Mouse (Mus musculus): ENCODE measurements around the gene Gm20458. TPM values are rescaled to one million over a fixed set of nuclear protein-coding genes. Genes with fewer than 3 reads are reported as not detected.

The Gm20458 gene
- total RNA-seq, 2 experiments from 2014 or later: not detected

GRCm38 (mm10) chr2:164522280-164522679 is 61.5 kb downstream of the Gm20458 start:
- ATAC-seq (replicated peaks; ENCODE audit: poor library complexity, severe bottlenecking): peak; percentile 47

GRCm38 (mm10) chr2:164523301-164523773 is 62.6 kb downstream of the Gm20458 start:
- ATAC-seq (replicated peaks; ENCODE audit: poor library complexity, severe bottlenecking): no peak

- peak; percentile 80 for ATAC-seq (replicated peaks; ENCODE audit: poor library complexity, severe bottlenecking)
Measured at GRCm38 (mm10) chr2:164528557-164528956, 67.8 kb downstream of the Gm20458 start.

GRCm38 (mm10) chr2:164531169-164531568 is 70.4 kb downstream of the Gm20458 start:
- peak; percentile 63 for ATAC-seq (replicated peaks; ENCODE audit: poor library complexity, severe bottlenecking)

GRCm38 (mm10) chr2:164534315-164534714 is 73.5 kb downstream of the Gm20458 start:
- ATAC-seq (replicated peaks; ENCODE audit: poor library complexity, severe bottlenecking): no peak

- no peak for ATAC-seq (replicated peaks; ENCODE audit: poor library complexity, severe bottlenecking)
Measured at GRCm38 (mm10) chr2:164537003-164537402, 76.2 kb downstream of the Gm20458 start.

Other genes with a start within 250 kb of the Gm20458 start
- not detected in 2 replicates for gene Wfdc15b, start 239.3 kb upstream of the Gm20458 start, total RNA-seq (2014; fragmentation: Nextera tagmentation)
- gene Wfdc15b, start 239.3 kb upstream of the Gm20458 start, total RNA-seq (2017): not detected in 2 replicates
- gene Svs2, start 222.5 kb upstream of the Gm20458 start, total RNA-seq (2014; fragmentation: Nextera tagmentation): not detected in 2 replicates
- gene Svs2, start 222.5 kb upstream of the Gm20458 start, total RNA-seq (2017): not detected in 2 replicates
- gene Svs3b, start 204.3 kb upstream of the Gm20458 start, total RNA-seq (2014; fragmentation: Nextera tagmentation): not detected in 2 replicates
- gene Svs3b, start 204.3 kb upstream of the Gm20458 start, total RNA-seq (2017): not detected in 2 replicates
- not detected in 2 replicates for gene Svs4, start 182.5 kb upstream of the Gm20458 start, total RNA-seq (2014; fragmentation: Nextera tagmentation)
- not detected in 2 replicates for gene Svs4, start 182.5 kb upstream of the Gm20458 start, total RNA-seq (2017)
- gene Svs3a, start 171.7 kb upstream of the Gm20458 start, total RNA-seq (2014; fragmentation: Nextera tagmentation): not detected in 2 replicates
- gene Svs3a, start 171.7 kb upstream of the Gm20458 start, total RNA-seq (2017): not detected in 2 replicates
- not detected in 2 replicates for gene Svs6, start 144.2 kb upstream of the Gm20458 start, total RNA-seq (2014; fragmentation: Nextera tagmentation)
- gene Svs6, start 144.2 kb upstream of the Gm20458 start, total RNA-seq (2017): not detected in 2 replicates
- gene Svs5, start 128.2 kb upstream of the Gm20458 start, total RNA-seq (2014; fragmentation: Nextera tagmentation): not detected in 2 replicates
- not detected in 2 replicates for gene Svs5, start 128.2 kb upstream of the Gm20458 start, total RNA-seq (2017)
- gene Slpi, start 71.9 kb upstream of the Gm20458 start, total RNA-seq (2014; fragmentation: Nextera tagmentation): 228 and 251 TPM in 2 replicates
- gene Slpi, start 71.9 kb upstream of the Gm20458 start, total RNA-seq (2017): 46.7 and 49.3 TPM in 2 replicates
- gene Rbpjl, start 57.8 kb upstream of the Gm20458 start, total RNA-seq (2014; fragmentation: Nextera tagmentation): not detected in 2 replicates
- not detected in 2 replicates for gene Rbpjl, start 57.8 kb upstream of the Gm20458 start, total RNA-seq (2017)
- not detected in 2 replicates for gene Matn4, start 55.8 kb upstream of the Gm20458 start, total RNA-seq (2014; fragmentation: Nextera tagmentation)
- gene Matn4, start 55.8 kb upstream of the Gm20458 start, total RNA-seq (2017): not detected in 2 replicates
- not detected in 2 replicates for gene Sdc4, start 17.1 kb upstream of the Gm20458 start, total RNA-seq (2014; fragmentation: Nextera tagmentation)
- gene Sdc4, start 17.1 kb upstream of the Gm20458 start, total RNA-seq (2017): not detected in 2 replicates
- 30.4 and 35.3 TPM in 2 replicates for gene Sys1, start 4.0 kb upstream of the Gm20458 start, total RNA-seq (2014; fragmentation: Nextera tagmentation)
- 11.5 and 18.1 TPM in 2 replicates for gene Sys1, start 4.0 kb upstream of the Gm20458 start, total RNA-seq (2017)
- not detected in 2 replicates for gene Trp53tg5, start 12.8 kb downstream of the Gm20458 start, total RNA-seq (2014; fragmentation: Nextera tagmentation)
- not detected in 2 replicates for gene Trp53tg5, start 12.8 kb downstream of the Gm20458 start, total RNA-seq (2017)
- gene Dbndd2, start 25.1 kb downstream of the Gm20458 start, total RNA-seq (2014; fragmentation: Nextera tagmentation): 5.6 TPM in 1 of 2 replicates, not detected in the other
- gene Dbndd2, start 25.1 kb downstream of the Gm20458 start, total RNA-seq (2017): 0.46 and 0.95 TPM in 2 replicates
- gene Pigt, start 36.6 kb downstream of the Gm20458 start, total RNA-seq (2014; fragmentation: Nextera tagmentation): 97.1 and 103 TPM in 2 replicates
- 27.2 and 27.5 TPM in 2 replicates for gene Pigt, start 36.6 kb downstream of the Gm20458 start, total RNA-seq (2017)
- gene Wfdc2, start 101.4 kb downstream of the Gm20458 start, total RNA-seq (2014; fragmentation: Nextera tagmentation): not detected in 2 replicates
- not detected in 2 replicates for gene Wfdc2, start 101.4 kb downstream of the Gm20458 start, total RNA-seq (2017)
- not detected in 2 replicates for gene Spint3, start 112.5 kb downstream of the Gm20458 start, total RNA-seq (2014; fragmentation: Nextera tagmentation)
- gene Spint3, start 112.5 kb downstream of the Gm20458 start, total RNA-seq (2017): not detected in 2 replicates
- gene Wfdc6a, start 124.5 kb downstream of the Gm20458 start, total RNA-seq (2014; fragmentation: Nextera tagmentation): not detected in 2 replicates
- not detected in 2 replicates for gene Wfdc6a, start 124.5 kb downstream of the Gm20458 start, total RNA-seq (2017)
- gene Eppin, start 132.6 kb downstream of the Gm20458 start, total RNA-seq (2014; fragmentation: Nextera tagmentation): not detected in 2 replicates
- gene Eppin, start 132.6 kb downstream of the Gm20458 start, total RNA-seq (2017): not detected in 2 replicates
- gene Wfdc6b, start 152.6 kb downstream of the Gm20458 start, total RNA-seq (2014; fragmentation: Nextera tagmentation): not detected in 2 replicates
- gene Wfdc6b, start 152.6 kb downstream of the Gm20458 start, total RNA-seq (2017): not detected in 2 replicates
- not detected in 2 replicates for gene Wfdc8, start 152.7 kb downstream of the Gm20458 start, total RNA-seq (2014; fragmentation: Nextera tagmentation)
- not detected in 2 replicates for gene Wfdc8, start 152.7 kb downstream of the Gm20458 start, total RNA-seq (2017)
- gene Wfdc16, start 177.8 kb downstream of the Gm20458 start, total RNA-seq (2014; fragmentation: Nextera tagmentation): not detected in 2 replicates
- gene Wfdc16, start 177.8 kb downstream of the Gm20458 start, total RNA-seq (2017): not detected in 2 replicates
- gene Wfdc10, start 195.1 kb downstream of the Gm20458 start, total RNA-seq (2014; fragmentation: Nextera tagmentation): not detected in 2 replicates
- not detected in 2 replicates for gene Wfdc10, start 195.1 kb downstream of the Gm20458 start, total RNA-seq (2017)
- gene Wfdc9, start 195.6 kb downstream of the Gm20458 start, total RNA-seq (2014; fragmentation: Nextera tagmentation): not detected in 2 replicates
- not detected in 2 replicates for gene Wfdc9, start 195.6 kb downstream of the Gm20458 start, total RNA-seq (2017)
- not detected in 2 replicates for gene Wfdc11, start 213.1 kb downstream of the Gm20458 start, total RNA-seq (2014; fragmentation: Nextera tagmentation)
- not detected in 2 replicates for gene Wfdc11, start 213.1 kb downstream of the Gm20458 start, total RNA-seq (2017)
- not detected in 2 replicates for gene Wfdc13, start 224.1 kb downstream of the Gm20458 start, total RNA-seq (2014; fragmentation: Nextera tagmentation)
- gene Wfdc13, start 224.1 kb downstream of the Gm20458 start, total RNA-seq (2017): not detected in 2 replicates
- not detected in 2 replicates for gene Spint4, start 237.5 kb downstream of the Gm20458 start, total RNA-seq (2014; fragmentation: Nextera tagmentation)
- not detected in 2 replicates for gene Spint4, start 237.5 kb downstream of the Gm20458 start, total RNA-seq (2017)

Measured in granulocyte monocyte progenitor cell, adult 5-6 weeks (primary cell).